Mouse (Mus musculus): Measurements from ENCODE around the gene Notch4. TPM values are rescaled to one million over a fixed set of nuclear protein-coding genes. Genes with fewer than 3 reads are reported as not detected.

Notch4 gene
- polyA plus RNA-seq, 1 experiment from 2014 or later = 7.2 TPM

- Histone ChIP-seq H3K9ac (no peak overlapping the region), H3K27me3 (replicated peaks) (no peaks in the 10 kb centered on the region), H3K4me2 (no peak overlapping the region), H3K4me3 (no peak overlapping the region), H3K9me3 (no peaks in the 10 kb centered on the region), H3K36me3 (replicated peaks) (peaks cover 23% of the 10 kb centered on the region), H3K27ac (no peak overlapping the region), H3K4me1 (no peaks in the 10 kb centered on the region)
- ATAC-seq (replicated peaks) = no peak
- WGBS = 14% methylated on average over 6 of the region's 6 CpGs
Observed at GRCm38 (mm10) chr17:34618999-34619398, 54.9 kb downstream of the Notch4 start.

- H3K4me1 ChIP-seq = peaks cover 6% of the 10 kb centered on the region
- 94% methylated on average over 8 of the region's 8 CpGs for WGBS
- no peaks in the 10 kb centered on the region for H3K9me3 ChIP-seq
- H3K4me2 ChIP-seq = no peak overlapping the region
- no peaks in the 10 kb centered on the region for H3K27me3 ChIP-seq (replicated peaks)
- peaks cover 15% of the 10 kb centered on the region; the same call in 1 of the 2 replicates for H3K36me3 ChIP-seq (replicated peaks)
- H3K4me3 ChIP-seq = no peak overlapping the region
- H3K27ac ChIP-seq = no peak overlapping the region
- no peak overlapping the region for H3K9ac ChIP-seq
- ATAC-seq (replicated peaks) = no peak
Observed at GRCm38 (mm10) chr17:34621006-34621405, 56.9 kb downstream of the Notch4 start.

DNA sequence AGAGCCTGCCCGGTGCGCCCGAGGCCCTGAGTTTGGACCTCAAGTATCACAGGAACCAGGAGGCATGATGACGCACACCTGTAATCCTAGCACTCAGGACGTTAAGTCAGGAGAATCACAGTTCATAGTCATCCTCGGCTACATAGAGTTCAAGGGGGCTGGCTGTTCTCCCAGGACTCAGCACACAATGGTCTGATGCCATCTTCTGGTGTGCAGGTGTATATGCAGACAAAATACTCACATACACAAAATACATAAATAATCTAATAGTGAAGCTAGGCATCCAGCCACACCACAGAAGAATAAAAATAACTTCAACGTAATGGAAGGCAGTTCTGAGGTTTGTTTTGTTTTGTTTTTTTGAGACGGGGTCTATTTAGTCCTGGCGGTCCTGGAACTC, 59.1 kb downstream of the Notch4 start:
- WGBS = 88% methylated on average over 9 of the region's 9 CpGs
- H3K9ac ChIP-seq = no peak overlapping the region
- peaks cover 17% of the 10 kb centered on the region for H3K4me1 ChIP-seq
- 0 out of 2 replicates have a peak, but pooled peaks cover 12% of the 10 kb centered on the region for H3K36me3 ChIP-seq (replicated peaks)
- H3K27ac ChIP-seq = no peak overlapping the region
- H3K4me2 ChIP-seq = no peak overlapping the region
- no peaks in the 10 kb centered on the region for H3K9me3 ChIP-seq
- H3K4me3 ChIP-seq = no peak overlapping the region
- H3K27me3 ChIP-seq (replicated peaks) = no peaks in the 10 kb centered on the region
- ATAC-seq (replicated peaks) = no peak

DNA sequence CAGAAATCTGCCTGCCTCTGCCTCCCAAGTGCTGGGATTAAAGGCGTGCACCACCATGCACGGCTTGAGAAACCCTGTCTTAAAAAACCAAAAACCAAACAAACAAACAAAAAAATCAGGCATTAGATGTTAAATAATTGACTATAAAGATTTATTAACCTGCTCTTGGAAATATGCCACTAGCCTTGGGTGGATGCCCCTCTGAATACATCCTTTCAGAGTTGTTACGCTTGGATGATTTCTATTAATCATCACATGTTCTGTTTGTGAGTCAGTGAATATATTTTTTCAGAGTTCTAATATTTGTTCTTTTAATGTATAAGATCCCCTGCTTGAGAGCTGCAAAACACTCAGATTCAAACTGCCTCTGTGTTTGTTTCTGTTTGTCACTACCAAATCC, 60.9 kb downstream of the Notch4 start:
- peaks cover 34% of the 10 kb centered on the region for H3K4me1 ChIP-seq
- H3K4me2 ChIP-seq = no peak overlapping the region
- H3K27ac ChIP-seq = no peak overlapping the region
- H3K9me3 ChIP-seq = no peaks in the 10 kb centered on the region
- 0 out of 2 replicates have a peak, but pooled peaks cover 9% of the 10 kb centered on the region for H3K36me3 ChIP-seq (replicated peaks)
- ATAC-seq (replicated peaks) = no peak
- no peak overlapping the region for H3K4me3 ChIP-seq
- 95% methylated on average over 3 of the region's 3 CpGs for WGBS
- H3K27me3 ChIP-seq (replicated peaks) = no peaks in the 10 kb centered on the region
- no peak overlapping the region for H3K9ac ChIP-seq

DNA sequence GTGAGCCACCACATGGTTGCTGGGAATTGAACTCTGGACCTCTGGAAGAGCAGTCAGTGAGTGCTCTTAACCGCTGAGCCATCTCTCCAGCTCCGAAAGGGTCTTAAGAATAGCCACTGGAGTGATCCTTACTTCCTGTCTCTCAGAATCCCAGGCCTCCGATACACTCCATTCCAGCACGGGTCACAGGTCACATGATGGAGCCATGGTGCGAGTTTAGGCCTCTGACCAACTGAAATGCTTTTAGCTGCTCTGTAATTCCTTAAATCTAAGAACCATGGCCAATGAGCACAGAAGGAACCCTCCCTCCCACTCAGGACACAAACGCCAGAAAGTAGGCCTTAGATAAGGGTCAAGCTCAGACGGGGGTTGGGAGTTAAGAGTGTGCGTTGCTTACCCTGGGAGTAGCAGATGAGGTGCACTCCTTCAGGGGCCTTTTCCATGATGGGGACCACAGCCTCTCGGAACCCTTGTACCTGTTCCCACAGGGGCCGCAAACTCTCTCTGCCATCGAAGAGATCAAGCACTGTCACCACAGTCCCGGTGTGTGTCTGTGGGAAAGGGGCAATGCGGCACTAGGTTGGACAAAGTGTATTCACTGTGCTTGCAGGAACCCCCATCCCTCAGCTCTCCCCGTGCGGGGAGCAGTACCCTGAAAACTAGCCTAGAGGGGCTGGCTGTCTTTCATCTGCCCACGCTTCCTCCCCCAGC, 62.1 kb downstream of the Notch4 start:
- Histone ChIP-seq H3K9me3 (no peaks in the 10 kb centered on the region), H3K4me1 (peaks cover 47% of the 10 kb centered on the region), H3K27ac (peak overlapping the region; percentile 95), H3K36me3 (replicated peaks) (0 out of 2 replicates have a peak, but pooled peaks cover 9% of the 10 kb centered on the region), H3K27me3 (replicated peaks) (no peaks in the 10 kb centered on the region; the same call in 1 of the 2 replicates), H3K4me2 (peak overlapping the region; percentile 89), H3K4me3 (peak overlapping the region; percentile 71), H3K9ac (peak overlapping the region; percentile 63)
- WGBS = 50% methylated on average over 16 of the region's 16 CpGs
- ATAC-seq (replicated peaks) = no peak

- WGBS = under 1% methylated on average over 18 of the region's 18 CpGs
- peak; percentile 35 for ATAC-seq (replicated peaks)
- H3K36me3 ChIP-seq (replicated peaks) = 0 out of 2 replicates have a peak, but pooled peaks cover 9% of the 10 kb centered on the region
- H3K4me2 ChIP-seq = peak overlapping the region; percentile 89
- peaks cover 52% of the 10 kb centered on the region for H3K4me1 ChIP-seq
- H3K9me3 ChIP-seq = no peaks in the 10 kb centered on the region
- peak overlapping the region; percentile 71 for H3K4me3 ChIP-seq
- no peaks in the 10 kb centered on the region; the same call in 1 of the 2 replicates for H3K27me3 ChIP-seq (replicated peaks)
- peak overlapping the region; percentile 63 for H3K9ac ChIP-seq
- peak overlapping the region; percentile 95 for H3K27ac ChIP-seq
Observed at GRCm38 (mm10) chr17:34626773-34627092, 62.7 kb downstream of the Notch4 start.

- H3K4me1 ChIP-seq = peaks cover 58% of the 10 kb centered on the region
Observed at GRCm38 (mm10) chr17:34627093-34627942, 63.2 kb downstream of the Notch4 start.

DNA sequence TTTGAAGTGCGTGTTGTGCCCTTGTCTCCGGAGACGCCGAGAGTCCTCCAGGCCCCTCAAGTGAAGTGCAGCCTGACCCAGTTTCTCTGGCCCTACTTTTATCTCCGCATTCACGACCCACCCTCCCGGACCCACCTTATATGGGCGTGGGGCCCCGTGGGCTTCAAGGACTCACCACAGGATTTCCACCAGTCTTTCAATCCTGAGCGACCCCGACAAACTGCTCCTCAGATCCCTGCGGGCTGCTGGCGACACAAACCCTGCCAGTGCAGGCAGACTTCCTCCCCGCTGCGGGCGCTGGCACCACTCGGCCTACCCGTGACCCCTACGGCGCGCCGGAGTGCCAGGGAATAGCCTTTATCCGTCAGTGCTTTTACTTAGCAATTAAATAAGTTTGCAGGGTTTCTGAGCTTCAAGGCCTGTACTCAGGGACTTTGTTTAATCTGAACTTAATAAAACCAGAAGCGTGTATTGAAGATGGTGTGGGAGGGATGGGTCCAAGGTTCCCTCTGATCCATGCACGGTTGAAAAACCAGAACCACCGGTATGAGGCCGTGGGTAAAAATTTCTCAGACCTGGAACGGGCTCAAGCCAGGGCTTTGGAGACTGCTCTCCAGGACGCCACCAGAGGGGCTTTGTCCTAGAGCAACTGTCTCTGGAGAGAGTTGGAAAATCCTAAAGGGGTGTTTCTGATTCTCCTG, 64.0 kb downstream of the Notch4 start, which contains the start of gene Ppt2:
Ppt2 (minus strand) TSS at position 568 of the 701 bp plus-strand sequence.
- Histone ChIP-seq H3K4me3 (peak within 1 kb of the TSS; percentile 71), H3K27ac (peak within 1 kb of the TSS; percentile 95), H3K9me3 (no peaks in the 10 kb centered on the region), H3K27me3 (replicated peaks) (no peaks in the 10 kb centered on the region; the same call in 1 of the 2 replicates), H3K4me2 (peak within 1 kb of the TSS; percentile 89), H3K4me1 (peaks cover 58% of the 10 kb centered on the region), H3K36me3 (replicated peaks) (0 out of 2 replicates have a peak, but pooled peaks cover 5% of the 10 kb centered on the region), H3K9ac (peak within 1 kb of the TSS; percentile 63)
- peak; percentile 9; the same call in 1 of the 2 replicates for ATAC-seq (replicated peaks)
- WGBS = 3% methylated on average over 29 of the region's 29 CpGs

More at GRCm38 (mm10) chr17:34627093-34627942, 63.2 kb downstream of the Notch4 start:
- H3K27me3 ChIP-seq (replicated peaks) = no peaks in the 10 kb centered on the region; the same call in 1 of the 2 replicates
- 0 out of 2 replicates have a peak, but pooled peaks cover 9% of the 10 kb centered on the region for H3K36me3 ChIP-seq (replicated peaks)
- H3K9ac ChIP-seq = peak overlapping the region; percentile 63
- under 1% methylated on average over 43 of the region's 45 CpGs for WGBS
- peak overlapping the region; percentile 95 for H3K27ac ChIP-seq
- peak overlapping the region; percentile 71 for H3K4me3 ChIP-seq
- no peaks in the 10 kb centered on the region for H3K9me3 ChIP-seq
- H3K4me2 ChIP-seq = peak overlapping the region; percentile 89
- peak; percentile 74 for ATAC-seq (replicated peaks)

GRCm38 (mm10) chr17:34628644-34628967, 64.5 kb downstream of the Notch4 start:
- Histone ChIP-seq H3K4me2 (peak overlapping the region; percentile 89), H3K9me3 (no peaks in the 10 kb centered on the region), H3K4me3 (peak overlapping the region; percentile 71), H3K27ac (peak overlapping the region; percentile 95), H3K9ac (peak overlapping the region; percentile 63), H3K27me3 (replicated peaks) (peaks cover 3% of the 10 kb centered on the region; the same call in 1 of the 2 replicates), H3K36me3 (replicated peaks) (no peaks in the 10 kb centered on the region), H3K4me1 (peaks cover 58% of the 10 kb centered on the region)
- ATAC-seq (replicated peaks) = no peak
- WGBS = 12% methylated on average over 5 of the region's 5 CpGs

DNA sequence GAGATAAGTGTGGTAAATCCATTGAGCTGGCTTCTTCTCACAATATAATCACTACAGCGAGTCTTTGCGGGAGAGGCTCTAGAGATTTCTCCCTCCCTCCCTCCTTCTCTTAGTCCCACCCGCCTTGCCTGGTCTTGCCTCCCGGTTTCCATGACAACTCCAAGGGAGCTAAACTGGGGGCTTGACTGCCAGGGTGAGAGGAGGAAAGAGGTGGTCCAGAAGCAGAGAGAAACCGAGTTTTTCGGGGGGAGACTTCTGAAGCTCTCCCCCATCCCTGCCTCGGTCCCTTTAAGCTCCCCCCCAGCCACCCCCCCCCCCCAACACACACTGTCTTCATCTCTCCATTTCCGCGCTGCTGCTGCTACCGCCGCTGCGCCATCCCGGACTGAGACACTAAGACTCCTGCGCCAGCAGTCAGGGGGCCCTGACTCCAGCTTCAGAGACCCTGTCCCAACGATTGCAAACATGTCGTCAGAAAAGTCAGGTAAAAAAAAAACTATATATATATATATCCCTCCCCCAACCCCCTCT, 65.2 kb downstream of the Notch4 start, which contains the start of gene Prrt1:
Prrt1 (plus strand) TSS at position 313 of the 531 bp plus-strand sequence.
- peak within 1 kb of the TSS; percentile 89 for H3K4me2 ChIP-seq
- H3K9me3 ChIP-seq = no peaks in the 10 kb centered on the region
- H3K27ac ChIP-seq = peak within 1 kb of the TSS; percentile 95
- WGBS = under 1% methylated on average over 16 of the region's 16 CpGs
- H3K36me3 ChIP-seq (replicated peaks) = no peaks in the 10 kb centered on the region
- H3K4me1 ChIP-seq = peaks cover 58% of the 10 kb centered on the region
- ATAC-seq (replicated peaks) = peak; percentile 46
- H3K27me3 ChIP-seq (replicated peaks) = peaks cover 3% of the 10 kb centered on the region; the same call in 1 of the 2 replicates
- peak within 1 kb of the TSS; percentile 63 for H3K9ac ChIP-seq
- peak within 1 kb of the TSS; percentile 71 for H3K4me3 ChIP-seq

DNA sequence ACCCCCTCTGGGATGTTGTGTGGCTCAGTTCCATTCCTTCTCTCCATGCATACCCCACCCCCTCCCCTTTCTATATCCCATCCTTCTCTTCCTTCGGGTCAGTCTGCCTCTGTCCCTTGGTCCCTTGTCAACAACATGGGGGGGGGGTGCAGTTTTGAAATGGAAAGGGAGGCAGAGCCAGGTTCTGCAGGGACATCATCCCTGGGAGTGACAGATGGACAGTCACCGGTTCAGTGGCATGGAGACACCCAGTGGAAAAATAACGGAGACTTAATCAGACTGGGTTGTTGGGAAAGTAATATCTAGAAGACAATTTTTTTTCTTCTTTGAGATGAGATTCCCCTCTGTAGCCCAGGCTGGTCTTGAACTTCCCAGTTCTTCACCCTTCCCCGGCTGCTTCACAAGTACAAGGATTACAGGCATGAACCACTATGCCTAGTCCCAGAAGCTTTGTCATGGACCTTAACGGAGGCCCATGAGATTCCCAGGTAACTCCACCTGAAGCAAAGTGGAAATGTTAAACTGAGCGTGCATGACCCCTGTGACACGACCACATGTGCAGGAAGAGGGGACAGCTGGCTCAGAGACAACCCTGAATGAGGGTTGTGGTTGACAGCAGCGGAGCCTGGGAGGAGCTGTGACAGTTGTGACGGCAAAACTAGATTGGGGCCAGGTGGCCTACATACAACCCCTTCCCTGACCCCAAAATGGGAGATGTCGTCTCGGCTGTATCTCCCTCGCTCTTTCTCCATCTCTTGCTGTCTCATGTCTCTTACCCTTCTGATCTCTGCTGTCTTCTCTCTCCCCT, 65.9 kb downstream of the Notch4 start:
- H3K4me3 ChIP-seq = peak overlapping the region; percentile 71
- peak overlapping the region; percentile 63 for H3K9ac ChIP-seq
- H3K9me3 ChIP-seq = no peaks in the 10 kb centered on the region
- WGBS = 14% methylated on average over 12 of the region's 12 CpGs
- no peak for ATAC-seq (replicated peaks)
- peaks cover 58% of the 10 kb centered on the region for H3K4me1 ChIP-seq
- peak overlapping the region; percentile 95 for H3K27ac ChIP-seq
- no peaks in the 10 kb centered on the region for H3K36me3 ChIP-seq (replicated peaks)
- peaks cover 3% of the 10 kb centered on the region; the same call in 1 of the 2 replicates for H3K27me3 ChIP-seq (replicated peaks)
- peak overlapping the region; percentile 89 for H3K4me2 ChIP-seq

Measured in midbrain, embryonic 15.5 days (tissue).